Mouse (Mus musculus) forebrain, embryonic 14.5 days (tissue): ENCODE data around the gene Cfl1. TPM values are rescaled to one million over a fixed set of nuclear protein-coding genes. Genes with fewer than 3 reads are reported as not detected.
A peak's percentile ranks its signal among the peaks of the same experiment; 100 is the strongest.

Experiments
- ATAC-seq: fragments of 200-750 bp; cut with Nextera tagmentation; 2 replicates; pipeline ENCODE4 v1.8.0; 2017; ENCODE audit warnings: mild to moderate bottlenecking, moderate library complexity
- DNase-seq: peaks from one replicate; pipeline ENCODE4 v3.0.0-alpha.2; 2015; ENCODE audit warnings: low spot score
- H3K27ac ChIP-seq: fragments of 300-500 bp; sonication (generic); 2 replicates; pipeline ENCODE4 v1.5.1; 2014; ENCODE audit warnings: low read depth, mild to moderate bottlenecking, control low read depth, low read length, moderate library complexity
- H3K27me3 ChIP-seq: fragments of 300-500 bp; sonication (generic); replicated peaks from 2 replicates; pipeline ENCODE4 v1.6.1; 2014; ENCODE audit warnings: low read length, control low read depth, mixed read lengths; ENCODE audit not compliant: control insufficient read depth, insufficient read depth
- H3K36me3 ChIP-seq: fragments of 300-500 bp; sonication (generic); 2 replicates; pipeline ENCODE4 v1.6.1; 2014; ENCODE audit warnings: low read length, control low read depth; ENCODE audit not compliant: control insufficient read depth, insufficient read depth
- H3K4me1 ChIP-seq: fragments of 300-500 bp; sonication (generic); 2 replicates; pipeline ENCODE4 v1.6.1; 2014; ENCODE audit warnings: antibody characterized with exemption, low read length, control low read depth; ENCODE audit not compliant: control insufficient read depth, insufficient read depth
- H3K4me2 ChIP-seq: fragments of 300-500 bp; sonication (generic); 2 replicates; pipeline ENCODE4 v1.6.1; 2014; ENCODE audit warnings: mild to moderate bottlenecking, control low read depth, low read length
- H3K4me3 ChIP-seq: fragments of 300-500 bp; sonication (generic); 2 replicates; pipeline ENCODE4 v1.5.1; 2014; ENCODE audit warnings: low read depth, low read length, control low read depth
- H3K9ac ChIP-seq: fragments of 300-500 bp; sonication (generic); 2 replicates; pipeline ENCODE4 v1.6.1; 2014; ENCODE audit warnings: mild to moderate bottlenecking, low read length, control low read depth, moderate library complexity
- H3K9me3 ChIP-seq: fragments of 300-500 bp; sonication (generic); replicated peaks from 2 replicates; pipeline ENCODE4 v1.6.1; 2016; ENCODE audit warnings: low read length, control low read depth, mixed read lengths; ENCODE audit not compliant: control insufficient read depth
- WGBS: fragments of 180-500 bp; shearing (Covaris S2); extraction: QIAGEN DNeasy Blood & Tissue Kit; methylation state at CpG from one replicate; pipeline ENCODE4 v1.1.7; 2014; 5-methylcytosine and 5-hydroxymethylcytosine counted together
- polyA plus RNA-seq: library from polyadenylated mRNA; unstranded; fragments of >200 nt; fragmentation: Nextera tagmentation; extraction: Ambion mirVana; gene quantifications from 2 replicates; pipeline ENCODE4 v1.2.1, GENCODE M21; 2014

Gene Cfl1
- polyA plus RNA-seq, 1 experiment from 2014 or later = 4,757 TPM

GRCm38 (mm10) chr19:5455037-5455436 lies 35.2 kb upstream of the Cfl1 start:
- no peak for ATAC-seq
- 86% methylated on average over 12 of the region's 12 CpGs for WGBS
- H3K9ac ChIP-seq = no peak overlapping the region
- no peak overlapping the region for H3K27ac ChIP-seq
- no peaks in the 10 kb centered on the region for H3K9me3 ChIP-seq
- no peak for DNase-seq
- H3K27me3 ChIP-seq = no peaks in the 10 kb centered on the region
- H3K36me3 ChIP-seq = peaks cover 3% of the 10 kb centered on the region; the same call in 1 of the 2 replicates
- peak overlapping the region; percentile 88 for H3K4me2 ChIP-seq
- no peak overlapping the region for H3K4me3 ChIP-seq
- peaks cover 23% of the 10 kb centered on the region for H3K4me1 ChIP-seq

- Histone ChIP-seq H3K4me3 (0 out of 2 replicates have a peak overlapping the region, but pooled peaks have one; percentile 74), H3K36me3 (peaks cover 3% of the 10 kb centered on the region; the same call in 1 of the 2 replicates), H3K27me3 (no peaks in the 10 kb centered on the region), H3K27ac (no peak overlapping the region), H3K4me1 (peaks cover 24% of the 10 kb centered on the region), H3K9me3 (no peaks in the 10 kb centered on the region), H3K4me2 (peak overlapping the region; percentile 88), H3K9ac (peak overlapping the region; percentile 88)
- no peak for DNase-seq
- ATAC-seq = no peak
- 67% methylated on average over 8 of the region's 8 CpGs for WGBS
Measured at GRCm38 (mm10) chr19:5455568-5455967, 34.7 kb upstream of the Cfl1 start.

GRCm38 (mm10) chr19:5456241-5456921 lies 33.9 kb upstream of the Cfl1 start:
- peaks cover 29% of the 10 kb centered on the region for H3K4me1 ChIP-seq
- DNase-seq (no peak), ATAC-seq (no peak)
- H3K4me2 ChIP-seq = peak overlapping the region; percentile 88
- peak overlapping the region; percentile 94 for H3K27ac ChIP-seq
- H3K36me3 ChIP-seq = peaks cover 3% of the 10 kb centered on the region; the same call in 1 of the 2 replicates
- no peaks in the 10 kb centered on the region for H3K27me3 ChIP-seq
- peak overlapping the region; percentile 74 for H3K4me3 ChIP-seq
- 4% methylated on average over 26 of the region's 26 CpGs for WGBS
- H3K9ac ChIP-seq = peak overlapping the region; percentile 88
- H3K9me3 ChIP-seq = no peaks in the 10 kb centered on the region

GRCm38 (mm10) chr19:5456922-5457745 lies 33.1 kb upstream of the Cfl1 start:
- ATAC-seq = peak; percentile 96
- under 1% methylated on average over 64 of the region's 70 CpGs for WGBS

GRCm38 (mm10) chr19:5457746-5458442 lies 32.4 kb upstream of the Cfl1 start, which contains the start of gene Ccdc85b:
Gene Ccdc85b, minus strand, starts transcription at chr19:5457894.
- WGBS = 13% methylated on average over 14 of the region's 14 CpGs
- Histone ChIP-seq H3K27me3 (no peaks in the 10 kb centered on the region), H3K27ac (peak within 1 kb of the TSS; percentile 94), H3K4me1 (peaks cover 30% of the 10 kb centered on the region), H3K9me3 (no peaks in the 10 kb centered on the region), H3K9ac (peak within 1 kb of the TSS; percentile 88), H3K4me2 (peak within 1 kb of the TSS; percentile 88), H3K4me3 (peak within 1 kb of the TSS; percentile 74), H3K36me3 (peaks cover 14% of the 10 kb centered on the region)
- DNase-seq (no peak), ATAC-seq (peak; percentile 14)

More at GRCm38 (mm10) chr19:5456922-5457745, 33.1 kb upstream of the Cfl1 start:
- H3K36me3 ChIP-seq = peaks cover 7% of the 10 kb centered on the region; the same call in 1 of the 2 replicates
- no peaks in the 10 kb centered on the region for H3K27me3 ChIP-seq
- H3K4me2 ChIP-seq = peak overlapping the region; percentile 88
- peak overlapping the region; percentile 94 for H3K27ac ChIP-seq
- H3K4me1 ChIP-seq = peaks cover 30% of the 10 kb centered on the region
- DNase-seq = peak; percentile 97
- H3K4me3 ChIP-seq = peak overlapping the region; percentile 74
- no peaks in the 10 kb centered on the region for H3K9me3 ChIP-seq
- peak overlapping the region; percentile 88 for H3K9ac ChIP-seq

GRCm38 (mm10) chr19:5459019-5459418 lies 31.2 kb upstream of the Cfl1 start:
- Histone ChIP-seq H3K27ac (no peak overlapping the region), H3K4me3 (no peak overlapping the region), H3K9ac (no peak overlapping the region), H3K36me3 (peaks cover 21% of the 10 kb centered on the region), H3K4me1 (peaks cover 32% of the 10 kb centered on the region), H3K4me2 (no peak overlapping the region), H3K27me3 (no peaks in the 10 kb centered on the region), H3K9me3 (no peaks in the 10 kb centered on the region)
- no peak for DNase-seq
- no peak for ATAC-seq
- 60% methylated on average over 7 of the region's 7 CpGs for WGBS

GRCm38 (mm10) chr19:5459896-5460295 lies 30.4 kb upstream of the Cfl1 start:
- peak overlapping the region; percentile 55; the same call in 1 of the 2 replicates for H3K27ac ChIP-seq

GRCm38 (mm10) chr19:5460465-5460911 lies 29.8 kb upstream of the Cfl1 start, which contains the start of gene Fibp:
Gene Fibp, plus strand, starts transcription at chr19:5460615.
- Histone ChIP-seq H3K4me2 (peak within 1 kb of the TSS; percentile 92), H3K27me3 (no peaks in the 10 kb centered on the region), H3K36me3 (peaks cover 33% of the 10 kb centered on the region), H3K4me3 (peak within 1 kb of the TSS; percentile 81), H3K9ac (peak within 1 kb of the TSS; percentile 80), H3K9me3 (no peaks in the 10 kb centered on the region), H3K27ac (peak within 1 kb of the TSS; percentile 55), H3K4me1 (peaks cover 30% of the 10 kb centered on the region)
- peak; percentile 54 for ATAC-seq
- WGBS = 1% methylated on average over 32 of the region's 32 CpGs
- peak; percentile 94 for DNase-seq

More at GRCm38 (mm10) chr19:5459896-5460295, 30.4 kb upstream of the Cfl1 start:
- H3K9me3 ChIP-seq = no peaks in the 10 kb centered on the region
- no peaks in the 10 kb centered on the region for H3K27me3 ChIP-seq
- peaks cover 27% of the 10 kb centered on the region for H3K36me3 ChIP-seq
- peak overlapping the region; percentile 81 for H3K4me3 ChIP-seq
- peak overlapping the region; percentile 92 for H3K4me2 ChIP-seq
- H3K9ac ChIP-seq = peak overlapping the region; percentile 80
- peaks cover 34% of the 10 kb centered on the region for H3K4me1 ChIP-seq
- WGBS = 29% methylated on average over 3 of the region's 3 CpGs
- DNase-seq (no peak), ATAC-seq (no peak)
